Mouse (Mus musculus): ENCODE data around the gene Golga2. TPM values are rescaled to one million over a fixed set of nuclear protein-coding genes. Genes with fewer than 3 reads are reported as not detected.

Gene Golga2
- polyA plus RNA-seq, 1 experiment from 2014 or later = 70.8 TPM

- ChIA-PET CTCF (interaction anchor here (0.8 kb wide), 1 partner anchor 8 kb away, joined by 5 read pairs; no protein-coding TSS in a partner anchor), POLR2A (no interaction called here)
- no peak for TF ChIP-seq CTCF (IDR thresholded peaks at IDR 0.05)
- in situ Hi-C loops (cut with MboI; ENCODE audit: low pct_unique_long_range_greater_than_20kb) = no loop called here
- DNase-seq (ENCODE audit: low read depth, low spot score) (no peak), ATAC-seq (no peak)
- H3K27me3 ChIP-seq = no peaks in the 10 kb centered on the region
Measured at GRCm38 (mm10) chr2:32316887-32317656, 29.9 kb downstream of the Golga2 start.

GRCm38 (mm10) chr2:32317791-32318417 lies 30.7 kb downstream of the Golga2 start:
- no peaks in the 10 kb centered on the region for H3K27me3 ChIP-seq
- in situ Hi-C loops (cut with MboI; ENCODE audit: low pct_unique_long_range_greater_than_20kb) = no loop called here
- CTCF ChIA-PET = no interaction called here
- POLR2A ChIA-PET = no interaction called here
- DNase-seq (ENCODE audit: low read depth, low spot score) = no peak
- ATAC-seq = no peak
- TF ChIP-seq CTCF (IDR thresholded peaks at IDR 0.05) = no peak

- ATAC-seq (no peak), DNase-seq (ENCODE audit: low read depth, low spot score) (no peak)
- TF ChIP-seq CTCF (IDR thresholded peaks at IDR 0.05) = no peak
- POLR2A ChIA-PET = no interaction called here
- CTCF ChIA-PET = no interaction called here
- H3K27me3 ChIP-seq = no peaks in the 10 kb centered on the region
- in situ Hi-C loops (cut with MboI; ENCODE audit: low pct_unique_long_range_greater_than_20kb) = no loop called here
Measured at GRCm38 (mm10) chr2:32318709-32319585, 31.8 kb downstream of the Golga2 start.

GRCm38 (mm10) chr2:32319586-32320580 lies 32.7 kb downstream of the Golga2 start:
- ATAC-seq (no peak), DNase-seq (ENCODE audit: low read depth, low spot score) (no peak)
- in situ Hi-C loops (cut with MboI; ENCODE audit: low pct_unique_long_range_greater_than_20kb) = no loop called here
- ChIA-PET POLR2A (no interaction called here), CTCF (no interaction called here)
- TF ChIP-seq CTCF (IDR thresholded peaks at IDR 0.05) = no peak
- no peaks in the 10 kb centered on the region for H3K27me3 ChIP-seq

GRCm38 (mm10) chr2:32320721-32321120 lies 33.5 kb downstream of the Golga2 start:
- H3K27me3 ChIP-seq = no peaks in the 10 kb centered on the region
- ChIA-PET POLR2A (no interaction called here), CTCF (no interaction called here)
- no peak for DNase-seq (ENCODE audit: low read depth, low spot score)
- ATAC-seq = no peak
- in situ Hi-C loops (cut with MboI; ENCODE audit: low pct_unique_long_range_greater_than_20kb) = no loop called here
- no peak for TF ChIP-seq CTCF (IDR thresholded peaks at IDR 0.05)

- DNase-seq (ENCODE audit: low read depth, low spot score) (no peak), ATAC-seq (no peak)
- H3K27me3 ChIP-seq = no peaks in the 10 kb centered on the region
- no peak for TF ChIP-seq CTCF (IDR thresholded peaks at IDR 0.05)
- in situ Hi-C loops (cut with MboI; ENCODE audit: low pct_unique_long_range_greater_than_20kb) = no loop called here
- ChIA-PET CTCF (interaction anchor here (1.0 kb wide), 1 partner anchor 17 kb away, joined by 3 read pairs; no protein-coding TSS in a partner anchor), POLR2A (no interaction called here)
Measured at GRCm38 (mm10) chr2:32321591-32322298, 34.6 kb downstream of the Golga2 start.

GRCm38 (mm10) chr2:32322754-32323741 lies 35.9 kb downstream of the Golga2 start:
- ChIA-PET POLR2A (interaction anchor here (2.2 kb wide), 1 partner anchor 8 kb away, joined by 8 read pairs; no protein-coding TSS in a partner anchor), CTCF (interaction anchor here (0.9 kb wide), 1 partner anchor 18 kb away, joined by 3 read pairs; no protein-coding TSS in a partner anchor)
- in situ Hi-C loops (cut with MboI; ENCODE audit: low pct_unique_long_range_greater_than_20kb) = no loop called here
- no peak for DNase-seq (ENCODE audit: low read depth, low spot score)
- no peak for ATAC-seq
- H3K27me3 ChIP-seq = no peaks in the 10 kb centered on the region
- no peak for TF ChIP-seq CTCF (IDR thresholded peaks at IDR 0.05)

- DNase-seq (ENCODE audit: low read depth, low spot score) = no peak
- H3K27me3 ChIP-seq = no peaks in the 10 kb centered on the region
- CTCF ChIA-PET = interaction anchor here (1.2 to 1.5 kb wide), 2 partner anchors 8 to 29 kb away, joined by 5 read pairs; no protein-coding TSS in a partner anchor
- POLR2A ChIA-PET = interaction anchor here (2.2 kb wide), 1 partner anchor 10 kb away, joined by 8 read pairs; no protein-coding TSS in a partner anchor
- ATAC-seq = no peak
- no peak for TF ChIP-seq CTCF (IDR thresholded peaks at IDR 0.05)
- in situ Hi-C loops (cut with MboI; ENCODE audit: low pct_unique_long_range_greater_than_20kb) = no loop called here
Measured at GRCm38 (mm10) chr2:32324322-32324721, 37.1 kb downstream of the Golga2 start.
